Mouse (Mus musculus): ENCODE measurements around the gene Dnm2. TPM values are rescaled to one million over a fixed set of nuclear protein-coding genes. Genes with fewer than 3 reads are reported as not detected.

Gene Dnm2
- polyA plus RNA-seq, 1 experiment from 2014 or later, result 53.1 TPM

DNA sequence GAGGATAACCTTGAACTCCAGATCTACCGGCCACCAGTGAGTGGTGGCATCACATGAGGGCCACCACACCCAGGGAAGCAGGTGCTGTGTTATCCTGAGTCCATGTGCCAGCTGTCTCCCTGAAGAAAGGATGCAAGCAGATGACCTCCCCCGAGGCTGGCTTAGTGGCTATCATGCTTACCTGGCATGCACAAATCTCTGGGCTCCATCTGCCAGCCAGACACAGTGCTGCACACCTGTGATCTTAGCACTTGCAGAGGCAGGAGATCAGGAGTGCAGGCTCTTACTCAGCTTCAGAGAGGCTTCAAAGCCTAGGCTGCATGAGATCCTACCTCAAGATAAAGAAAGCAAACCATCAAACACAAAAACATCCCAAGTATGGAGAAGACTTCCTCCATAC, 25.0 kb downstream of the Dnm2 start:
- Histone ChIP-seq H3K27me3 (ENCODE audit: control insufficient read depth, insufficient read depth, low read length) (no peaks in the 10 kb centered on the region), H3K4me2 (ENCODE audit: low read depth, low read length) (no peak overlapping the region), H3K9me3 (ENCODE audit: control insufficient read depth, low read length) (no peaks in the 10 kb centered on the region), H3K27ac (ENCODE audit: low read depth, low read length) (no peak overlapping the region), H3K4me1 (ENCODE audit: control insufficient read depth, insufficient read depth, low read length) (no peaks in the 10 kb centered on the region), H3K36me3 (ENCODE audit: control insufficient read depth, insufficient read depth, low read length) (no peaks in the 10 kb centered on the region), H3K9ac (replicated peaks; ENCODE audit: low read depth, low read length) (no peak overlapping the region), H3K4me3 (ENCODE audit: low read depth, low read length) (no peak overlapping the region)
- 94% methylated on average over 2 of the region's 2 CpGs for WGBS
- ATAC-seq (ENCODE audit: low read depth), result no peak

DNA sequence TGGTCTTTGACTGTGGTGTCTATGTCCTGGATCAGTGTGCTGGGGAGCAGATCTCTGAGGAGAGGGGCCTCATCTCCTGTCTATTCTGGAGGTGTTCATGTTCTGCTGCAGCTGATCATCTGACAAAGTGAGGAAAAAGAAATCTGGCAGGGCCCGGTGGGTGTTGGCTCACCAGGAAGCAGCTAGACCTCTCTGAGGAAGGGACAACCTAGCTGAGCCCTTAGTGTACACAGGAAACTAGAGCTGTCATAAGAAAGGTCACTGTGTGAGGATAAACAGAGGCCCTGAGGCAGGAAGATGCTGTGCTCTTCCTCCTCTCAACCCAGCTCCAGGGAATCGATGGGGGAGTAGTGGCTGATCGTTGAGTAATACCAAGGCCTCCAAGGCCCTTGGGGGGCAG, 25.6 kb downstream of the Dnm2 start:
- H3K4me2 ChIP-seq (ENCODE audit: low read depth, low read length), result no peak overlapping the region
- no peak for ATAC-seq (ENCODE audit: low read depth)
- no peaks in the 10 kb centered on the region for H3K9me3 ChIP-seq (ENCODE audit: control insufficient read depth, low read length)
- no peak overlapping the region for H3K9ac ChIP-seq (replicated peaks; ENCODE audit: low read depth, low read length)
- no peak overlapping the region for H3K27ac ChIP-seq (ENCODE audit: low read depth, low read length)
- H3K4me3 ChIP-seq (ENCODE audit: low read depth, low read length), result no peak overlapping the region
- no peaks in the 10 kb centered on the region for H3K36me3 ChIP-seq (ENCODE audit: control insufficient read depth, insufficient read depth, low read length)
- 85% methylated on average over 3 of the region's 3 CpGs for WGBS
- no peaks in the 10 kb centered on the region for H3K4me1 ChIP-seq (ENCODE audit: control insufficient read depth, insufficient read depth, low read length)
- no peaks in the 10 kb centered on the region for H3K27me3 ChIP-seq (ENCODE audit: control insufficient read depth, insufficient read depth, low read length)

DNA sequence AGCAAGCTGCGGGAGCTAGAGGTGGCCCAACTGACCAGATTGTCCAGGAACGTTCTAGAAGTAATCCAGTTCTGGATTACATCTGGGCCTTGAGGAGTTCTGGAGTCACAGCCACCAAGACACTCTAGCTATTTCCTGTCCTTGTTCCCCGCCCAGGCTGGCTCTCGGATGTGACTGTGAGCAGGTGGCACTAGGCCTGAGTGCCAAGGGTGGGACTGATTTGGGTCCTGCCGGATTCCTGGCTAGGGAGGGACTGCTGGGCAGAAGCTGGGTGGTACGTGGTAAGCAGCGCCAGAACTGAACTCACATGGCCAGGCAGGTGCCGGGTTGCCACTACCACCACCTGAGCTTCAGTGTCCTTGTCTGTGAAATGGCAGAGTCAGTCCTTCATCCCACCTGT, 26.7 kb downstream of the Dnm2 start:
- Histone ChIP-seq H3K27ac (ENCODE audit: low read depth, low read length) (no peak overlapping the region), H3K9me3 (ENCODE audit: control insufficient read depth, low read length) (no peaks in the 10 kb centered on the region), H3K4me2 (ENCODE audit: low read depth, low read length) (no peak overlapping the region), H3K9ac (replicated peaks; ENCODE audit: low read depth, low read length) (no peak overlapping the region), H3K36me3 (ENCODE audit: control insufficient read depth, insufficient read depth, low read length) (no peaks in the 10 kb centered on the region), H3K4me1 (ENCODE audit: control insufficient read depth, insufficient read depth, low read length) (no peaks in the 10 kb centered on the region), H3K4me3 (ENCODE audit: low read depth, low read length) (no peak overlapping the region), H3K27me3 (ENCODE audit: control insufficient read depth, insufficient read depth, low read length) (no peaks in the 10 kb centered on the region)
- ATAC-seq (ENCODE audit: low read depth), result no peak
- WGBS, result 92% methylated on average over 8 of the region's 8 CpGs

GRCm38 (mm10) chr9:21451870-21452269, 27.2 kb downstream of the Dnm2 start:
- Histone ChIP-seq H3K4me3 (ENCODE audit: low read depth, low read length) (no peak overlapping the region), H3K27me3 (ENCODE audit: control insufficient read depth, insufficient read depth, low read length) (no peaks in the 10 kb centered on the region), H3K36me3 (ENCODE audit: control insufficient read depth, insufficient read depth, low read length) (no peaks in the 10 kb centered on the region), H3K4me1 (ENCODE audit: control insufficient read depth, insufficient read depth, low read length) (no peaks in the 10 kb centered on the region), H3K9me3 (ENCODE audit: control insufficient read depth, low read length) (no peaks in the 10 kb centered on the region), H3K27ac (ENCODE audit: low read depth, low read length) (no peak overlapping the region), H3K9ac (replicated peaks; ENCODE audit: low read depth, low read length) (no peak overlapping the region), H3K4me2 (ENCODE audit: low read depth, low read length) (no peak overlapping the region)
- 92% methylated on average over 8 of the region's 8 CpGs for WGBS
- ATAC-seq (ENCODE audit: low read depth), result no peak

- no peak for ATAC-seq (ENCODE audit: low read depth)
- H3K9me3 ChIP-seq (ENCODE audit: control insufficient read depth, low read length), result no peaks in the 10 kb centered on the region
- H3K4me2 ChIP-seq (ENCODE audit: low read depth, low read length), result no peak overlapping the region
- no peak overlapping the region for H3K27ac ChIP-seq (ENCODE audit: low read depth, low read length)
- H3K4me3 ChIP-seq (ENCODE audit: low read depth, low read length), result no peak overlapping the region
- H3K4me1 ChIP-seq (ENCODE audit: control insufficient read depth, insufficient read depth, low read length), result no peaks in the 10 kb centered on the region
- H3K36me3 ChIP-seq (ENCODE audit: control insufficient read depth, insufficient read depth, low read length), result no peaks in the 10 kb centered on the region
- no peak overlapping the region for H3K9ac ChIP-seq (replicated peaks; ENCODE audit: low read depth, low read length)
- H3K27me3 ChIP-seq (ENCODE audit: control insufficient read depth, insufficient read depth, low read length), result no peaks in the 10 kb centered on the region
- WGBS, result 94% methylated on average over 7 of the region's 7 CpGs
Measured at GRCm38 (mm10) chr9:21453003-21453402, 28.3 kb downstream of the Dnm2 start.

DNA sequence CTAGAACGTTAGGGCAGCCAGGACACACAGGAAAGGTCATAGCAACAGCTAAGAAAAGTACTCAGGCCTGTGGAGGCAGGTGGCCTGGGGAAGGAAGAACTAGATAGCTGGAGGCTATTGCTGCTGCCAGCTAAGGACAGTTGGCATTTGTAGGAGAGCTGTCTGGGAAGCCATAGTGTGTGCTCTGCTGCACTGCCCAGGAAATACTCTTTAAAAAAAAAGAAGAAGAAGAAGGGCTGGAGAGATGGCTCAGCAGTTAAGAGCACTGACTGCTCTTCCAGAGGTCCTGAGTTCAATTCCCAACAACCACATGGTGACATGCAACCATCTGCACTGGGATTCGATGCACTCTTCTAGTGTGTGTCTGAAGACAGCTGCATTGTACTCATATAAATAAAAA, 28.8 kb downstream of the Dnm2 start:
- Histone ChIP-seq H3K4me3 (ENCODE audit: low read depth, low read length) (no peak overlapping the region), H3K9ac (replicated peaks; ENCODE audit: low read depth, low read length) (no peak overlapping the region), H3K36me3 (ENCODE audit: control insufficient read depth, insufficient read depth, low read length) (no peaks in the 10 kb centered on the region), H3K9me3 (ENCODE audit: control insufficient read depth, low read length) (no peaks in the 10 kb centered on the region), H3K4me2 (ENCODE audit: low read depth, low read length) (no peak overlapping the region), H3K27me3 (ENCODE audit: control insufficient read depth, insufficient read depth, low read length) (no peaks in the 10 kb centered on the region), H3K27ac (ENCODE audit: low read depth, low read length) (no peak overlapping the region), H3K4me1 (ENCODE audit: control insufficient read depth, insufficient read depth, low read length) (no peaks in the 10 kb centered on the region)
- 94% methylated on average over 2 of the region's 2 CpGs for WGBS
- no peak for ATAC-seq (ENCODE audit: low read depth)

GRCm38 (mm10) chr9:21454556-21454955, 29.8 kb downstream of the Dnm2 start:
- H3K27me3 ChIP-seq (ENCODE audit: control insufficient read depth, insufficient read depth, low read length), result no peaks in the 10 kb centered on the region
- no peak for ATAC-seq (ENCODE audit: low read depth)
- 71% methylated on average over 4 of the region's 4 CpGs for WGBS
- H3K9me3 ChIP-seq (ENCODE audit: control insufficient read depth, low read length), result no peaks in the 10 kb centered on the region
- H3K9ac ChIP-seq (replicated peaks; ENCODE audit: low read depth, low read length), result no peak overlapping the region
- H3K4me1 ChIP-seq (ENCODE audit: control insufficient read depth, insufficient read depth, low read length), result no peaks in the 10 kb centered on the region
- no peak overlapping the region for H3K4me2 ChIP-seq (ENCODE audit: low read depth, low read length)
- H3K27ac ChIP-seq (ENCODE audit: low read depth, low read length), result no peak overlapping the region
- no peaks in the 10 kb centered on the region for H3K36me3 ChIP-seq (ENCODE audit: control insufficient read depth, insufficient read depth, low read length)
- no peak overlapping the region for H3K4me3 ChIP-seq (ENCODE audit: low read depth, low read length)

GRCm38 (mm10) chr9:21455103-21455770, 30.5 kb downstream of the Dnm2 start:
- Histone ChIP-seq H3K27ac (ENCODE audit: low read depth, low read length) (no peak overlapping the region), H3K4me1 (ENCODE audit: control insufficient read depth, insufficient read depth, low read length) (no peaks in the 10 kb centered on the region), H3K27me3 (ENCODE audit: control insufficient read depth, insufficient read depth, low read length) (no peaks in the 10 kb centered on the region), H3K9ac (replicated peaks; ENCODE audit: low read depth, low read length) (no peak overlapping the region), H3K4me2 (ENCODE audit: low read depth, low read length) (no peak overlapping the region), H3K4me3 (ENCODE audit: low read depth, low read length) (no peak overlapping the region), H3K36me3 (ENCODE audit: control insufficient read depth, insufficient read depth, low read length) (no peaks in the 10 kb centered on the region), H3K9me3 (ENCODE audit: control insufficient read depth, low read length) (no peaks in the 10 kb centered on the region)
- ATAC-seq (ENCODE audit: low read depth), result no peak
- WGBS, result 47% methylated on average over 4 of the region's 4 CpGs

GRCm38 (mm10) chr9:21456246-21456929, 31.7 kb downstream of the Dnm2 start:
- no peak overlapping the region for H3K9ac ChIP-seq (replicated peaks; ENCODE audit: low read depth, low read length)
- no peaks in the 10 kb centered on the region for H3K4me1 ChIP-seq (ENCODE audit: control insufficient read depth, insufficient read depth, low read length)
- H3K36me3 ChIP-seq (ENCODE audit: control insufficient read depth, insufficient read depth, low read length), result no peaks in the 10 kb centered on the region
- no peaks in the 10 kb centered on the region for H3K9me3 ChIP-seq (ENCODE audit: control insufficient read depth, low read length)
- no peak overlapping the region for H3K4me3 ChIP-seq (ENCODE audit: low read depth, low read length)
- WGBS, result 83% methylated on average over 7 of the region's 7 CpGs
- no peak overlapping the region for H3K27ac ChIP-seq (ENCODE audit: low read depth, low read length)
- H3K4me2 ChIP-seq (ENCODE audit: low read depth, low read length), result no peak overlapping the region
- no peaks in the 10 kb centered on the region for H3K27me3 ChIP-seq (ENCODE audit: control insufficient read depth, insufficient read depth, low read length)
- no peak for ATAC-seq (ENCODE audit: low read depth)

Measured in neural tube, embryonic 14.5 days (tissue).